In genomic region chr10:84579527-84579926, GRCm38 (mm10) we compare ENCODE assay signal across 15 mouse cellular contexts.
"Had no signal": no experiment of that assay in that cellular context is flagged by ENCODE, and none has a peak within 500 bp of the region (broad histone marks: within the 10 kb centered on the region; RNA-seq: fewer than 3 reads in every experiment).

No protein-coding gene starts in this region.

- DNase-seq: kidney, adult 11 months; kidney, adult 9 months; kidney, postnatal 36 days; layer of hippocampus, adult 9-11 months; left cerebral cortex, postnatal 4 days; lung, adult 18-20 months; lung, postnatal 4 days; midbrain, embryonic 14.5 days; thymus, postnatal 14 days had no signal

- H3K4me3 ChIP-seq: limb, embryonic 13.5 days; midbrain, embryonic 10.5 days; myocyte; neural tube, embryonic 12.5 days had no signal

- H3K4me2 ChIP-seq: neural tube, embryonic 12.5 days had no signal

- H3K36me3 ChIP-seq: limb, embryonic 13.5 days; midbrain, embryonic 10.5 days; neural tube, embryonic 12.5 days had no signal

- H3K9ac ChIP-seq: limb, embryonic 13.5 days; neural tube, embryonic 12.5 days had no signal

- H3K27ac ChIP-seq: kidney, postnatal 0 days; limb, embryonic 13.5 days; midbrain, embryonic 10.5 days; neural tube, embryonic 12.5 days; stomach, postnatal 0 days had no signal

- H3K9me3 ChIP-seq: limb, embryonic 13.5 days; midbrain, embryonic 10.5 days; neural tube, embryonic 12.5 days had no signal
